Mouse (Mus musculus) heart, adult 11 months (tissue): ENCODE measurements at regions not wholly inside any gene's neighbourhood (a gene's known extent, or its start where the extent isn't known, plus 50 kb on each side); places are given as distances from the start of the nearest gene placed in this dataset.

ENCODE experiments used
- DNase-seq: peaks from one replicate; pipeline ENCODE4 v3.0.0; 2022

GRCm38 (mm10) chr7:93795210-93795609, 715.5 kb downstream of the Fam181b start:
- DNase-seq = peak; percentile 25

DNA sequence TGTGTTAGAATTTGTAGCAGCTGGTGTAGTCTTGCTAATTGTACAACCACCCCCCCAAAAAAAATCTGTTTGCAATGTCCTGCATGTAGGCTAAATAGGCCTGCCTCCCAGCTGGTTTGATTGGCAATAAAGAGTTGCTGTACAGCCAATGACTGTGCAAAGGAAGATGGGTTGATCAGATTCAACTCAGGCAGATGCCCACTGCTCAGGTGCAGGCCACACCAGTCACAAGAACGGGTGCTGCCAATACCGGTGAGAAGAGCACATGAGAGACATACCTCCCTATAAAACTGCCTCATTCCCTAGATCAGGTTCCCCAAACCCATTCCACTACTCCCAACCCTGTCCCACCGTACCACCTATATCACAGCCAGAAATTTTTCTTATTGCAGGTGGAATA, 756.0 kb downstream of the Fam181b start:
- DNase-seq = no peak

- DNase-seq = no peak
Measured at GRCm38 (mm10) chr7:93836169-93836568, 756.5 kb downstream of the Fam181b start.

- no peak for DNase-seq
Measured at GRCm38 (mm10) chr7:93855025-93855424, 775.4 kb downstream of the Fam181b start.

DNA sequence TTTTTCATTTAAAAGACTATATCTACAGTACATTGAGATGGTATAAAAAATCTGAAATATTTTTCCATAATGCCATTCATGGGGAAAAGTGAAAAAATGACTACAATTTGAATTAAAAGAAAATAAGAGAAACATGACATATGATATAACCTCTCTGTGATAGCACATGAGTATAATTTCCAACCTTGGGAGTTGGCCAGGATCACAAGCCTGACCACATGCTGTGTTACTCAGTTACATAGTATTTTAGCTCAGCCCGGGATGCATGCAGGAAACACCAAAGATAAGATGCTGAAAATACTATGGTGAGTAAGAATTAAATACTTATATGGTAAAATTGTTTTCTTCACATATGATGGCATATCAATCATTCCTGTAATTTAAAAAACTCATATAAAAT, 814.0 kb downstream of the Fam181b start:
- no peak for DNase-seq

- DNase-seq = no peak
Measured at GRCm38 (mm10) chr7:93896921-93897320, 817.3 kb downstream of the Fam181b start.

DNA sequence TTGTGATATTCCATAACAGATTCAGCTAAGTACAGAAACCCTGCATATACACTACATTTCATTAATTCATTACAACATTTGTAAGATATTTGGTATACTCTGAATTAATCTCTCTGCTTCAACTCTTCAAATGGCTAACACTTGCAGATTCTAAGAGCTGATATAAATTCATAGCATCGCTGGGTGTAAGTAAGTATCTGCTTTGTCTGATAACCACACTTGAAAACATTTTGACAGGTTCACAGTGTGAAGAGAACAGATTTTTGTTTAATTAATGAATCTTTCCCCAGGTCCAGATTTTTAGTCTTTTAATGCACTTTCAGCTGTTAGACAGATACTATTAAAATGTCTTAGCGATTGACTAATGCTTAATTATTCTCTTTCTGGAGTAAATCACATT, 823.1 kb downstream of the Fam181b start:
- DNase-seq = no peak

DNA sequence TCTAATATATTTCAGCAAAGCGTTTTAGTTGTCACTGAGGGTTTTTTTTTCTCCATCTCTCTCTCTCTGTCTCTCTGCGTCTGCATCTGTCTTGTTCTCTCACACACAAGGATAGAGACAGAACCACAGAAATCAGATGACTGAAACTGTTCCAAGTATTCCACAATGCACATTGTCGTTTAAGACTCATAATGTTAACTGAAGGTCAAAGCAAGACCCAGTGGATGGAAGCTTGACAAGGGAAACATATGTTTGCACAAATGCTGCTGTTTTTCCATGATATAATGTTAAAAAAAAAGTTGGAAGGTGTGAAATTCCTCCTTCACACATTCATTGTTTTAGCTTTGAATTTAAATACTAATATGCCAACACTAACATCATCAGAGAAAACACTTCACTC, 857.3 kb downstream of the Fam181b start:
- DNase-seq = no peak

DNA sequence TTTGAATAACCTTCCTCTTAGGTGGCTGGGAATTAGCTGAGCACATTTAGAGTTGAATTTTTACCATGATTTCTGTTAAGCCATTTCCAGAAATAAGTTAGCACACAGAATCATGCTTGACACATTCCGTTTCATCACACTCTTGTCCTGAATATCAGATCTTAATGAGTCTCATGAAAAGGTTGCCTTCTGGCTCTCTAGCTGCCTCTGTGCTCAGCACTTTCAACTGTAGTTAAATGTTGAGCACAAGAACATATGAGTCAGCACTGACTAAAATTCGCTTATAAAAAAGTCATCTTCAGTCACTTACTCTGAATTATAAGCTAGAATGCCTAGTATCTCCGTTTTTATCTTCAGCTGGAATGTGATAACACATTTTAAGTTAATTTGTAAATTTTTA, 902.4 kb downstream of the Fam181b start:
- no peak for DNase-seq

GRCm38 (mm10) chr7:94002780-94003179, 923.1 kb downstream of the Fam181b start:
- DNase-seq = no peak

GRCm38 (mm10) chr7:94042466-94043030, 962.9 kb downstream of the Fam181b start:
- no peak for DNase-seq

DNA sequence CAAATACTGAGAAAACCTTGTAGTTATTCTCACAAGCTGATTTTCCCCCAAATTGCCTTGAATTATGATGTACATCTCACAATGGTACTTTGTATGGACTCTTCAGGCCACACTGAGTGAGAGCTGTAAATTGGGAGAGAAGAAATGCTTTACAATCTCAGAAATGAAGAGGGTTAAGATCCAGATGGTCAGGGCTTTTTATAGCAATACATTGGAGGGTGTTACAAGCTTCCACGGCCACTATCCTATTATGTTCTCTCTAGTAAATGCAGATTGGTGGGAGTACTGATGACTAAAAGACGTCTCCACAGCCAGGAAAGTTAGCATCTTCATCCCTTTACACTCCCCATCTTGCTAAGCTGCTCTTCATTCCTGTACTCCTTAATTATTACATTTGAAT, 965.8 kb downstream of the Fam181b start:
- no peak for DNase-seq

DNA sequence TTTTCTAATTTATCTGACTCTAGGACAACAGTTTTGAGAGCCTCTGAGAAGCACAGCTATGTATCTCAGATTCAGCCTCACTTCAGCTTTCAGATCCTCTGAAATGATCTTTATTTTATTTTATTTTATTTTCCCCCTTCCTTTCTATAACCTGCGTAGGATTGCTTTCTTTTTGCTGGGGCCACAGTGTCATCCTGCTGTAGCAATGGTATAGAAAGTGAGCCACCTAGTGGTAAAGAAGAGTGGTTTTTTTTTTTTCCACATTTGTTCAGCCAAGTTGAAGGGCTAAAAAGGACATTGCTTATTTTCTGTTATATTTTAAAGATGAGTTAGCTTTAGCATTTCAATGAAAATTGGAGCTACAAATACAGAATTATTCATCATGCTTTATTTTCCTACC, 966.4 kb downstream of the Fam181b start:
- no peak for DNase-seq

GRCm38 (mm10) chr7:94061814-94062545, 982.3 kb downstream of the Fam181b start:
- no peak for DNase-seq
